Mouse (Mus musculus) spleen, embryonic (tissue): ENCODE results near the gene Apba2.

Source experiments
- CTCF ChIA-PET: fragments of 350-600 bp; sonication (Branson Sonifier 250); formaldehyde crosslinking; loops from one replicate; lab custom pipeline; 2022; lab: Charles Lee

The Apba2 gene

DNA sequence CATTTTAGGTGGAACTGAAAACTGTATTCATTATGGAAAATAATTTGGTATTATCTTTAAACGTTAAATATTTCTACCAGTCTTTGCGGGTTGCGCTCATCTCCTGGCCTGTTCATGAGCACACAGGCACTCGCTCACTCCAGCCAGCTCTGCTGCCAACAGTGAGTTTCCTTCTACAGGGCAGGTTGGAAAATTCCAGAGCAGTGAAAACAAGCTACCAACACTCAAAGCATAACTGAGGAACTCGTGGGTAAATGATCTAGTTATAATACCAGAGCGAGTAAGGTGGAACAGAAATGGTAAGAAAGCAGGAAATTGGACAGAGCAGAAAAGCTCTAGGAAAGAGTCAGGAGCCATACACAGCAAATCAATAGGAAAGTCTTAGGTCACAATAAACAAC, 294.0 kb downstream of the Apba2 start:
- CTCF ChIA-PET = no interaction called here
